Mouse (Mus musculus): Measurements from ENCODE around the gene Cggbp1. TPM values are rescaled to one million over a fixed set of nuclear protein-coding genes. Genes with fewer than 3 reads are reported as not detected.

Cggbp1 gene
- polyA plus RNA-seq, 1 experiment from 2014 or later = 73.4 TPM

- Histone ChIP-seq H3K9me3 (replicated peaks; ENCODE audit: control insufficient read depth, low read length, poor library complexity, severe bottlenecking) (no peaks in the 10 kb centered on the region), H3K27ac (ENCODE audit: low read length) (no peak overlapping the region), H3K36me3 (ENCODE audit: control insufficient read depth, insufficient read depth, low read length) (no peaks in the 10 kb centered on the region), H3K4me3 (ENCODE audit: low read depth, low read length) (no peak overlapping the region), H3K4me1 (ENCODE audit: control insufficient read depth, insufficient read depth, low read length) (peaks cover 10% of the 10 kb centered on the region; the same call in 1 of the 2 replicates), H3K4me2 (ENCODE audit: low read length) (no peak overlapping the region), H3K9ac (ENCODE audit: low read depth, low read length) (no peak overlapping the region), H3K27me3 (ENCODE audit: control insufficient read depth, insufficient read depth, low read depth, low read length) (no peaks in the 10 kb centered on the region)
- 92% methylated on average over 3 of the region's 3 CpGs for WGBS
- no peak for ATAC-seq
Observed at GRCm38 (mm10) chr16:64877314-64877713, 25.5 kb downstream of the Cggbp1 start.

GRCm38 (mm10) chr16:64878611-64879132 lies 26.9 kb downstream of the Cggbp1 start:
- Histone ChIP-seq H3K4me3 (ENCODE audit: low read depth, low read length) (no peak overlapping the region), H3K36me3 (ENCODE audit: control insufficient read depth, insufficient read depth, low read length) (no peaks in the 10 kb centered on the region), H3K4me1 (ENCODE audit: control insufficient read depth, insufficient read depth, low read length) (peaks cover 4% of the 10 kb centered on the region; the same call in 1 of the 2 replicates), H3K9me3 (replicated peaks; ENCODE audit: control insufficient read depth, low read length, poor library complexity, severe bottlenecking) (no peaks in the 10 kb centered on the region), H3K4me2 (ENCODE audit: low read length) (no peak overlapping the region), H3K9ac (ENCODE audit: low read depth, low read length) (no peak overlapping the region), H3K27me3 (ENCODE audit: control insufficient read depth, insufficient read depth, low read depth, low read length) (no peaks in the 10 kb centered on the region), H3K27ac (ENCODE audit: low read length) (no peak overlapping the region)
- WGBS = 90% methylated on average over 3 of the region's 3 CpGs
- no peak for ATAC-seq

- no peak overlapping the region for H3K4me2 ChIP-seq (ENCODE audit: low read length)
- no peak overlapping the region for H3K9ac ChIP-seq (ENCODE audit: low read depth, low read length)
- no peak overlapping the region for H3K27ac ChIP-seq (ENCODE audit: low read length)
- H3K4me1 ChIP-seq (ENCODE audit: control insufficient read depth, insufficient read depth, low read length) = no peaks in the 10 kb centered on the region
- ATAC-seq = no peak
- WGBS = 85% methylated on average over 5 of the region's 5 CpGs
- no peak overlapping the region for H3K4me3 ChIP-seq (ENCODE audit: low read depth, low read length)
- H3K36me3 ChIP-seq (ENCODE audit: control insufficient read depth, insufficient read depth, low read length) = no peaks in the 10 kb centered on the region
- no peaks in the 10 kb centered on the region for H3K9me3 ChIP-seq (replicated peaks; ENCODE audit: control insufficient read depth, low read length, poor library complexity, severe bottlenecking)
- no peaks in the 10 kb centered on the region for H3K27me3 ChIP-seq (ENCODE audit: control insufficient read depth, insufficient read depth, low read depth, low read length)
Observed at GRCm38 (mm10) chr16:64879735-64880134, 27.9 kb downstream of the Cggbp1 start.

- no peak overlapping the region for H3K4me3 ChIP-seq (ENCODE audit: low read depth, low read length)
- no peaks in the 10 kb centered on the region for H3K9me3 ChIP-seq (replicated peaks; ENCODE audit: control insufficient read depth, low read length, poor library complexity, severe bottlenecking)
- no peak overlapping the region for H3K27ac ChIP-seq (ENCODE audit: low read length)
- H3K27me3 ChIP-seq (ENCODE audit: control insufficient read depth, insufficient read depth, low read depth, low read length) = no peaks in the 10 kb centered on the region
- no peak overlapping the region for H3K9ac ChIP-seq (ENCODE audit: low read depth, low read length)
- H3K36me3 ChIP-seq (ENCODE audit: control insufficient read depth, insufficient read depth, low read length) = no peaks in the 10 kb centered on the region
- H3K4me2 ChIP-seq (ENCODE audit: low read length) = no peak overlapping the region
- ATAC-seq = no peak
- 64% methylated on average over 3 of the region's 3 CpGs for WGBS
- no peaks in the 10 kb centered on the region for H3K4me1 ChIP-seq (ENCODE audit: control insufficient read depth, insufficient read depth, low read length)
Observed at GRCm38 (mm10) chr16:64880986-64881385, 29.2 kb downstream of the Cggbp1 start.

GRCm38 (mm10) chr16:64881442-64881841 lies 29.6 kb downstream of the Cggbp1 start:
- Histone ChIP-seq H3K4me2 (ENCODE audit: low read length) (no peak overlapping the region), H3K9ac (ENCODE audit: low read depth, low read length) (no peak overlapping the region)
- WGBS = 78% methylated on average over 2 of the region's 2 CpGs

GRCm38 (mm10) chr16:64883896-64884295 lies 32.1 kb downstream of the Cggbp1 start:
- no peak overlapping the region for H3K4me2 ChIP-seq (ENCODE audit: low read length)
- H3K4me3 ChIP-seq (ENCODE audit: low read depth, low read length) = no peak overlapping the region
- no peaks in the 10 kb centered on the region for H3K36me3 ChIP-seq (ENCODE audit: control insufficient read depth, insufficient read depth, low read length)
- H3K27ac ChIP-seq (ENCODE audit: low read length) = no peak overlapping the region
- no peak overlapping the region for H3K9ac ChIP-seq (ENCODE audit: low read depth, low read length)
- H3K4me1 ChIP-seq (ENCODE audit: control insufficient read depth, insufficient read depth, low read length) = no peaks in the 10 kb centered on the region
- H3K9me3 ChIP-seq (replicated peaks; ENCODE audit: control insufficient read depth, low read length, poor library complexity, severe bottlenecking) = no peaks in the 10 kb centered on the region
- no peaks in the 10 kb centered on the region for H3K27me3 ChIP-seq (ENCODE audit: control insufficient read depth, insufficient read depth, low read depth, low read length)
- no peak for ATAC-seq
- WGBS = 80% methylated on average over 5 of the region's 5 CpGs

More at GRCm38 (mm10) chr16:64881442-64881841, 29.6 kb downstream of the Cggbp1 start:
- no peaks in the 10 kb centered on the region for H3K4me1 ChIP-seq (ENCODE audit: control insufficient read depth, insufficient read depth, low read length)
- no peak overlapping the region for H3K4me3 ChIP-seq (ENCODE audit: low read depth, low read length)
- H3K27ac ChIP-seq (ENCODE audit: low read length) = no peak overlapping the region
- no peaks in the 10 kb centered on the region for H3K36me3 ChIP-seq (ENCODE audit: control insufficient read depth, insufficient read depth, low read length)
- no peak for ATAC-seq
- no peaks in the 10 kb centered on the region for H3K27me3 ChIP-seq (ENCODE audit: control insufficient read depth, insufficient read depth, low read depth, low read length)
- H3K9me3 ChIP-seq (replicated peaks; ENCODE audit: control insufficient read depth, low read length, poor library complexity, severe bottlenecking) = no peaks in the 10 kb centered on the region

- H3K4me1 ChIP-seq (ENCODE audit: control insufficient read depth, insufficient read depth, low read length) = no peaks in the 10 kb centered on the region
- H3K36me3 ChIP-seq (ENCODE audit: control insufficient read depth, insufficient read depth, low read length) = no peaks in the 10 kb centered on the region
- no peak for ATAC-seq
- no peaks in the 10 kb centered on the region for H3K9me3 ChIP-seq (replicated peaks; ENCODE audit: control insufficient read depth, low read length, poor library complexity, severe bottlenecking)
- no peak overlapping the region for H3K4me3 ChIP-seq (ENCODE audit: low read depth, low read length)
- no peak overlapping the region for H3K9ac ChIP-seq (ENCODE audit: low read depth, low read length)
- no peaks in the 10 kb centered on the region for H3K27me3 ChIP-seq (ENCODE audit: control insufficient read depth, insufficient read depth, low read depth, low read length)
- H3K27ac ChIP-seq (ENCODE audit: low read length) = no peak overlapping the region
- 40% methylated on average over 3 of the region's 3 CpGs for WGBS
- H3K4me2 ChIP-seq (ENCODE audit: low read length) = no peak overlapping the region
Observed at GRCm38 (mm10) chr16:64884420-64884838, 32.6 kb downstream of the Cggbp1 start.

- Histone ChIP-seq H3K36me3 (ENCODE audit: control insufficient read depth, insufficient read depth, low read length) (no peaks in the 10 kb centered on the region), H3K4me3 (ENCODE audit: low read depth, low read length) (no peak overlapping the region), H3K4me2 (ENCODE audit: low read length) (no peak overlapping the region), H3K9ac (ENCODE audit: low read depth, low read length) (no peak overlapping the region), H3K9me3 (replicated peaks; ENCODE audit: control insufficient read depth, low read length, poor library complexity, severe bottlenecking) (no peaks in the 10 kb centered on the region), H3K27ac (ENCODE audit: low read length) (no peak overlapping the region), H3K4me1 (ENCODE audit: control insufficient read depth, insufficient read depth, low read length) (no peaks in the 10 kb centered on the region), H3K27me3 (ENCODE audit: control insufficient read depth, insufficient read depth, low read depth, low read length) (no peaks in the 10 kb centered on the region)
- WGBS = 23% methylated on average over 3 of the region's 3 CpGs
- ATAC-seq = no peak
Observed at GRCm38 (mm10) chr16:64885142-64885541, 33.3 kb downstream of the Cggbp1 start.

- no peak for ATAC-seq
- no peaks in the 10 kb centered on the region for H3K27me3 ChIP-seq (ENCODE audit: control insufficient read depth, insufficient read depth, low read depth, low read length)
- H3K36me3 ChIP-seq (ENCODE audit: control insufficient read depth, insufficient read depth, low read length) = no peaks in the 10 kb centered on the region
- no peak overlapping the region for H3K9ac ChIP-seq (ENCODE audit: low read depth, low read length)
- 38% methylated on average over 4 of the region's 4 CpGs for WGBS
- H3K27ac ChIP-seq (ENCODE audit: low read length) = no peak overlapping the region
- no peak overlapping the region for H3K4me3 ChIP-seq (ENCODE audit: low read depth, low read length)
- no peaks in the 10 kb centered on the region for H3K4me1 ChIP-seq (ENCODE audit: control insufficient read depth, insufficient read depth, low read length)
- no peaks in the 10 kb centered on the region for H3K9me3 ChIP-seq (replicated peaks; ENCODE audit: control insufficient read depth, low read length, poor library complexity, severe bottlenecking)
- no peak overlapping the region for H3K4me2 ChIP-seq (ENCODE audit: low read length)
Observed at GRCm38 (mm10) chr16:64885547-64885946, 33.8 kb downstream of the Cggbp1 start.

Data from midbrain, embryonic 16.5 days (tissue).